Mouse (Mus musculus) liver, embryonic 14.5 days (tissue): ENCODE results near the gene Adpgk. TPM values are rescaled to one million over a fixed set of nuclear protein-coding genes. Genes with fewer than 3 reads are reported as not detected.

Experiments
- ATAC-seq: fragments of 200-750 bp; cut with Nextera tagmentation; 2 replicates; pipeline ENCODE4 v1.8.0; 2017; ENCODE audit warnings: moderate number of reproducible peaks, mild to moderate bottlenecking, moderate library complexity; ENCODE audit not compliant: insufficient read depth
- DNase-seq, 3 experiments: peaks; one replicate each; pipeline ENCODE4 v3.0.0-alpha.2; 2012 to 2013; ENCODE audit warnings: low read depth in 3 of 3, low spot score in 3 of 3
- H3K27ac ChIP-seq: fragments of 300-500 bp; sonication (generic); 2 replicates; pipeline ENCODE4 v1.5.1; 2014; ENCODE audit warnings: moderate library complexity, mild to moderate bottlenecking, control low read depth, inconsistent platforms
- H3K27me3 ChIP-seq: fragments of 300-500 bp; sonication (generic); 2 replicates; pipeline ENCODE4 v1.6.1; 2014; ENCODE audit warnings: mild to moderate bottlenecking, low read length, moderate library complexity; ENCODE audit not compliant: control insufficient read depth, insufficient read depth
- H3K36me3 ChIP-seq: fragments of 300-500 bp; sonication (generic); replicated peaks from 2 replicates; pipeline ENCODE4 v1.6.1; 2014; ENCODE audit warnings: low read depth; ENCODE audit not compliant: control insufficient read depth, insufficient read depth
- H3K4me1 ChIP-seq, 2 experiments: fragments of 200-500 bp in 1 of 2; fragments of 300-500 bp in 1 of 2; sonication (generic) in 1 of 2; replicated peaks; 2 replicates each; pipeline ENCODE4 v1.6.1; 2012 to 2014; ENCODE audit warnings: antibody characterized with exemption in 1 of 2, inconsistent platforms in 1 of 2, low read length in 1 of 2; ENCODE audit not compliant: control insufficient read depth in 2 of 2, insufficient read depth in 2 of 2
- H3K4me2 ChIP-seq: fragments of 300-500 bp; sonication (generic); 2 replicates; pipeline ENCODE4 v1.6.1; 2014; ENCODE audit warnings: low read depth, mild to moderate bottlenecking, control low read depth, moderate library complexity
- H3K4me3 ChIP-seq, 2 experiments: fragments of 200-500 bp in 1 of 2; fragments of 300-500 bp in 1 of 2; sonication (generic) in 1 of 2; 2 replicates each; pipeline ENCODE4 v1.5.1; 2012 to 2014; ENCODE audit warnings: low read depth in 2 of 2, low read length in 2 of 2, mild to moderate bottlenecking in 2 of 2, control low read depth in 1 of 2, inconsistent platforms in 1 of 2, moderate library complexity in 1 of 2; ENCODE audit not compliant: insufficient read depth in 1 of 2
- H3K9ac ChIP-seq: fragments of 300-500 bp; sonication (generic); replicated peaks from 2 replicates; pipeline ENCODE4 v1.6.1; 2014; ENCODE audit warnings: mild to moderate bottlenecking, control low read depth, moderate library complexity
- H3K9me3 ChIP-seq: fragments of 300-500 bp; sonication (generic); 2 replicates; pipeline ENCODE4 v1.6.1; 2016; ENCODE audit warnings: low read length, mixed read lengths; ENCODE audit not compliant: control insufficient read depth
- CTCF ChIP-seq: IDR thresholded peaks from 2 replicates; pipeline ENCODE4 v1.5.1; 2016; ENCODE audit warnings: antibody characterized with exemption, low read depth, control low read depth
- EP300 ChIP-seq: IDR thresholded peaks from 2 replicates; pipeline ENCODE4 v1.6.1; 2016; ENCODE audit warnings: antibody characterized with exemption, low read depth
- WGBS: fragments of 180-500 bp; shearing (Covaris S2); extraction: QIAGEN DNeasy Blood & Tissue Kit; methylation state at CpG from one replicate; pipeline ENCODE4 v1.1.7; 2014; ENCODE audit not compliant: insufficient replicate concordance; 5-methylcytosine and 5-hydroxymethylcytosine counted together
- polyA plus RNA-seq, 2 experiments: library from polyadenylated mRNA; depleted of rRNA in 1 of 2; stranded (reverse) in 1 of 2; unstranded in 1 of 2; fragments of >200 nt; fragmentation: Nextera tagmentation in 1 of 2; extraction: Ambion mirVana in 1 of 2; gene quantifications; 2 replicates each; pipeline versions ENCODE4 v1.2.1 to v1.2.3; 2012 to 2014

Gene Adpgk
- polyA plus RNA-seq (2012; rRNA removed) (10.5 and 14.0 TPM in 2 replicates), polyA plus RNA-seq (2014; fragmentation: Nextera tagmentation; extraction: Ambion mirVana) (17.6 and 18.5 TPM in 2 replicates)

GRCm38 (mm10) chr9:59290957-59291687, at the start of gene Adpgk:
TSS of gene Adpgk (plus strand) at chr9:59291558.
- no peaks in the 10 kb centered on the region for H3K9me3 ChIP-seq
- peak within 1 kb of the TSS; percentile 70 for H3K9ac ChIP-seq
- H3K4me3 ChIP-seq: peak within 1 kb of the TSS; percentile 65 to 72
- WGBS: under 1% methylated on average over 54 of the region's 58 CpGs
- H3K4me2 ChIP-seq: peak within 1 kb of the TSS; percentile 90
- TF ChIP-seq CTCF (peak; percentile 75), EP300 (no peak)
- DNase-seq (peak; percentile 95 to 97 (median 96)), ATAC-seq (peak; percentile 98)
- no peaks in the 10 kb centered on the region for H3K36me3 ChIP-seq
- peak within 1 kb of the TSS; percentile 62 for H3K27ac ChIP-seq
- H3K4me1 ChIP-seq: peaks cover 42 to 54% of the 10 kb centered on the region in 2 experiments
- no peaks in the 10 kb centered on the region for H3K27me3 ChIP-seq

- Histone ChIP-seq H3K4me3 (no peak overlapping the region), H3K36me3 (no peaks in the 10 kb centered on the region), H3K4me2 (no peak overlapping the region), H3K27me3 (no peaks in the 10 kb centered on the region), H3K4me1 (0 out of 4 replicates have a peak, but pooled peaks cover 0 to 2% of the 10 kb centered on the region in 2 experiments), H3K27ac (no peak overlapping the region), H3K9ac (no peak overlapping the region), H3K9me3 (no peaks in the 10 kb centered on the region)
- no peak for DNase-seq
- TF ChIP-seq CTCF (no peak), EP300 (no peak)
- ATAC-seq: no peak
- 37% methylated on average over 6 of the region's 7 CpGs for WGBS
Measured at GRCm38 (mm10) chr9:59245181-59245580, 46.2 kb upstream of the Adpgk start.

GRCm38 (mm10) chr9:59246456-59247029, 44.8 kb upstream of the Adpgk start:
- Histone ChIP-seq H3K9me3 (no peaks in the 10 kb centered on the region), H3K4me2 (no peak overlapping the region), H3K4me3 (no peak overlapping the region), H3K4me1 (0 out of 4 replicates have a peak, but pooled peaks cover 0 to 2% of the 10 kb centered on the region in 2 experiments), H3K9ac (no peak overlapping the region), H3K27ac (no peak overlapping the region), H3K27me3 (no peaks in the 10 kb centered on the region), H3K36me3 (no peaks in the 10 kb centered on the region)
- DNase-seq (no peak), ATAC-seq (no peak)
- no peak for TF ChIP-seq CTCF
- no peak for TF ChIP-seq EP300
- 31% methylated on average over 6 of the region's 6 CpGs for WGBS

- H3K4me2 ChIP-seq: no peak overlapping the region
- H3K4me1 ChIP-seq: 0 out of 4 replicates have a peak, but pooled peaks cover 0 to 2% of the 10 kb centered on the region in 2 experiments
- no peaks in the 10 kb centered on the region for H3K9me3 ChIP-seq
- no peak overlapping the region for H3K27ac ChIP-seq
- no peak for ATAC-seq
- WGBS: 53% methylated on average over 3 of the region's 3 CpGs
- H3K9ac ChIP-seq: no peak overlapping the region
- no peaks in the 10 kb centered on the region for H3K36me3 ChIP-seq
- no peak for DNase-seq
- no peaks in the 10 kb centered on the region for H3K27me3 ChIP-seq
- no peak for TF ChIP-seq CTCF
- TF ChIP-seq EP300: no peak
- no peak overlapping the region for H3K4me3 ChIP-seq
Measured at GRCm38 (mm10) chr9:59249359-59249758, 42.0 kb upstream of the Adpgk start.

- Histone ChIP-seq H3K27me3 (no peaks in the 10 kb centered on the region), H3K4me1 (0 out of 4 replicates have a peak, but pooled peaks cover 0 to 2% of the 10 kb centered on the region in 2 experiments), H3K9ac (no peak overlapping the region), H3K4me3 (no peak overlapping the region), H3K4me2 (no peak overlapping the region), H3K9me3 (no peaks in the 10 kb centered on the region), H3K36me3 (no peaks in the 10 kb centered on the region), H3K27ac (no peak overlapping the region)
- 47% methylated on average over 3 of the region's 3 CpGs for whole genome bisulfite sequencing
- no peak for ATAC-seq
- TF ChIP-seq EP300: no peak
- TF ChIP-seq CTCF: peak; percentile 15; the same call in 1 of the 2 replicates
- no peak for DNase-seq
Measured at GRCm38 (mm10) chr9:59250272-59250671, 41.1 kb upstream of the Adpgk start.
